In genomic region chr7:16476600-16476989, GRCm38 (mm10) we compare ENCODE assay signal across 8 mouse cellular contexts. TPM values are rescaled to one million over a fixed set of nuclear protein-coding genes. Genes with fewer than 3 reads are reported as not detected.
DNase-seq lines count a peak whose midpoint lies in the region; ATAC-seq and TF ChIP-seq lines count a peak whose summit lies in the region.

No protein-coding gene starts in this region.

- H3K27ac ChIP-seq in heart, embryonic 14.5 days (replicated peaks in 1 of 2; ENCODE audit: control insufficient read depth in 1 of 2, insufficient read depth in 1 of 2, low read depth in 2 of 2, low read length in 2 of 2), result no peak overlapping the region
- no peak overlapping the region for H3K27ac ChIP-seq in heart, adult 2 months
- H3K27ac ChIP-seq in hindbrain, embryonic 14.5 days, result no peak overlapping the region
- no peak overlapping the region for H3K27ac ChIP-seq in midbrain, embryonic 11.5 days (ENCODE audit: low read depth, low read length)

- WGBS in heart, embryonic 14.5 days, result 3% methylated on average over 34 of the region's 34 CpGs
- WGBS in heart, adult 2 months, result 2% methylated on average over 34 of the region's 34 CpGs
- 2% methylated on average over 33 of the region's 34 CpGs for WGBS in hindbrain, embryonic 14.5 days
- WGBS in midbrain, embryonic 11.5 days, result 1% methylated on average over 33 of the region's 34 CpGs

- intact Hi-C loops in heart, adult 2 months (cut with DNase I), result no loop called here

- no peaks in the 10 kb centered on the region for H3K36me3 ChIP-seq in heart, embryonic 14.5 days (ENCODE audit: control insufficient read depth, insufficient read depth, low read length)
- H3K36me3 ChIP-seq in heart, adult 2 months (ENCODE audit: control insufficient read depth, insufficient read depth, low read length), result no peaks in the 10 kb centered on the region
- H3K36me3 ChIP-seq in hindbrain, embryonic 14.5 days (replicated peaks; ENCODE audit: control insufficient read depth, insufficient read depth), result no peaks in the 10 kb centered on the region
- H3K36me3 ChIP-seq in midbrain, embryonic 11.5 days (ENCODE audit: control insufficient read depth, insufficient read depth, low read length), result no peaks in the 10 kb centered on the region

- peaks cover 5 to 15% of the 10 kb centered on the region in 2 experiments; a peak in 3 of 4 replicates for H3K4me1 ChIP-seq in heart, embryonic 14.5 days (ENCODE audit: control insufficient read depth in 2 of 2, insufficient read depth in 2 of 2, low read length in 2 of 2)
- H3K4me1 ChIP-seq in heart, adult 2 months (ENCODE audit: control insufficient read depth, insufficient read depth, low read length), result no peaks in the 10 kb centered on the region
- peaks cover 15% of the 10 kb centered on the region for H3K4me1 ChIP-seq in hindbrain, embryonic 14.5 days (replicated peaks; ENCODE audit: control insufficient read depth, insufficient read depth, low read length)
- H3K4me1 ChIP-seq in midbrain, embryonic 11.5 days (ENCODE audit: control insufficient read depth, insufficient read depth, low read length), result peaks cover 9% of the 10 kb centered on the region

- no peak overlapping the region for H3K9ac ChIP-seq in heart, embryonic 14.5 days (ENCODE audit: low read length)
- H3K9ac ChIP-seq in heart, adult 2 months (ENCODE audit: low read depth, low read length), result no peak overlapping the region
- H3K9ac ChIP-seq in hindbrain, embryonic 14.5 days, result peak overlapping the region; percentile 44; the same call in 1 of the 2 replicates
- no peak overlapping the region for H3K9ac ChIP-seq in midbrain, embryonic 11.5 days (ENCODE audit: low read length)

- no peak for TF ChIP-seq EP300 in heart, adult 2 months (IDR thresholded peaks at IDR 0.05; ENCODE audit: insufficient read depth, low read depth, low read length)

- DNase-seq in heart, adult 2 months, result no peak
- DNase-seq in adrenal gland, postnatal 36 days, result peak; percentile 30 to 38
- DNase-seq in hindbrain, embryonic 14.5 days (ENCODE audit: low spot score), result no peak
- DNase-seq in midbrain, embryonic 11.5 days (ENCODE audit: low spot score, missing footprints), result peak; percentile 89
- DNase-seq in layer of hippocampus, postnatal 25 days (ENCODE audit: extremely low spot score in 1 of 2, low spot score in 1 of 2), result no peak

- peak overlapping the region; percentile 64 for H3K4me2 ChIP-seq in heart, embryonic 14.5 days (ENCODE audit: low read length)
- H3K4me2 ChIP-seq in hindbrain, embryonic 14.5 days (replicated peaks), result peak overlapping the region; percentile 52
- peak overlapping the region; percentile 47 for H3K4me2 ChIP-seq in midbrain, embryonic 11.5 days

- TF ChIP-seq POLR2A in heart, adult 2 months (IDR thresholded peaks at IDR 0.05; ENCODE audit: insufficient read depth, low read depth, low read length), result no peak

- no peaks in the 10 kb centered on the region for H3K79me2 ChIP-seq in heart, adult 2 months (replicated peaks; ENCODE audit: control insufficient read depth, insufficient read depth, low read length)

- peak overlapping the region; percentile 32 to 36; a peak in 3 of 4 replicates for H3K4me3 ChIP-seq in heart, embryonic 14.5 days (ENCODE audit: control insufficient read depth in 1 of 2, insufficient read depth in 1 of 2, low read depth in 1 of 2, low read length in 2 of 2)
- H3K4me3 ChIP-seq in heart, adult 2 months, result no peak overlapping the region
- H3K4me3 ChIP-seq in hindbrain, embryonic 14.5 days (replicated peaks; ENCODE audit: low read length), result peak overlapping the region; percentile 31
- H3K4me3 ChIP-seq in midbrain, embryonic 11.5 days (ENCODE audit: low read depth, low read length), result peak overlapping the region; percentile 25

- 0 out of 2 replicates have a peak, but pooled peaks have one; percentile 8 for ATAC-seq in heart, embryonic 14.5 days (ENCODE audit: insufficient number of reproducible peaks, insufficient read depth, low FRiP score, low read depth)
- peak; percentile 24; the same call in 1 of the 2 replicates for ATAC-seq in hindbrain, embryonic 14.5 days (ENCODE audit: low FRiP score)
- 0 out of 2 replicates have a peak, but pooled peaks have one; percentile 42 for ATAC-seq in midbrain, embryonic 11.5 days (ENCODE audit: low FRiP score)
- no peak for ATAC-seq in CD4-positive, CD25-positive, alpha-beta regulatory T cell, adult 4 months
- ATAC-seq in frontal cortex, adult (ENCODE audit: low TSS enrichment), result no peak

- H3K27me3 ChIP-seq in heart, embryonic 14.5 days (ENCODE audit: control insufficient read depth, insufficient read depth, low read length), result peaks cover 60% of the 10 kb centered on the region
- H3K27me3 ChIP-seq in heart, adult 2 months (ENCODE audit: control insufficient read depth, insufficient read depth, low read length), result peaks cover 15% of the 10 kb centered on the region
- peaks cover 59% of the 10 kb centered on the region for H3K27me3 ChIP-seq in hindbrain, embryonic 14.5 days (ENCODE audit: control insufficient read depth, insufficient read depth, low read length)
- H3K27me3 ChIP-seq in midbrain, embryonic 11.5 days (ENCODE audit: control insufficient read depth, insufficient read depth, low read length), result peaks cover 59% of the 10 kb centered on the region

- H3K9me3 ChIP-seq in heart, embryonic 14.5 days (ENCODE audit: control insufficient read depth, low read length), result no peaks in the 10 kb centered on the region
- H3K9me3 ChIP-seq in hindbrain, embryonic 14.5 days (ENCODE audit: control insufficient read depth, low read length), result no peaks in the 10 kb centered on the region
- H3K9me3 ChIP-seq in midbrain, embryonic 11.5 days (ENCODE audit: control insufficient read depth, low read length), result no peaks in the 10 kb centered on the region

- TF ChIP-seq CTCF in heart, adult 2 months (IDR thresholded peaks at IDR 0.05), result no peak

RNA-seq across cellular contexts. Expression of gene Npas1, which starts 0.9 kb away (rescaled TPM):
- polyA plus RNA-seq in heart, embryonic 14.5 days (2014; fragmentation: Nextera tagmentation; extraction: Ambion mirVana), result 0.20 TPM in 1 of 2 replicates, not detected in the other
- not detected for total RNA-seq in heart, adult 2 months (2021)
- not detected in 2 replicates for polyA plus RNA-seq in heart, adult 2 months (2012; rRNA removed)
- total RNA-seq in adrenal gland, postnatal 36 days (2021), result not detected
- polyA plus RNA-seq in hindbrain, embryonic 14.5 days (2014; fragmentation: Nextera tagmentation; extraction: Ambion mirVana), result 2.2 and 4.4 TPM in 2 replicates
- polyA plus RNA-seq in midbrain, embryonic 11.5 days (2014; fragmentation: Nextera tagmentation; extraction: Ambion mirVana), result 0.30 TPM in 2 replicates
- polyA plus RNA-seq in CD4-positive, CD25-positive, alpha-beta regulatory T cell, adult 4 months (2017; shearing (Covaris generic)), result not detected
- 10 to 100 TPM; 18.8 to 19.8 TPM for total RNA-seq in layer of hippocampus, postnatal 25 days (2021)

RNA-seq across cellular contexts. Expression of gene Tmem160, which starts 24.0 kb away (rescaled TPM):
- polyA plus RNA-seq in heart, embryonic 14.5 days (2014; fragmentation: Nextera tagmentation; extraction: Ambion mirVana), result 87.5 and 96.7 TPM in 2 replicates
- 10 to 100 TPM; 82.9 to 88.2 TPM for total RNA-seq in heart, adult 2 months (2021)
- 109 and 140 TPM in 2 replicates for polyA plus RNA-seq in heart, adult 2 months (2012; rRNA removed)
- total RNA-seq in adrenal gland, postnatal 36 days (2021), result 10 to 100 TPM; 69.1 to 82.7 TPM
- 64.3 and 75.4 TPM in 2 replicates for polyA plus RNA-seq in hindbrain, embryonic 14.5 days (2014; fragmentation: Nextera tagmentation; extraction: Ambion mirVana)
- polyA plus RNA-seq in midbrain, embryonic 11.5 days (2014; fragmentation: Nextera tagmentation; extraction: Ambion mirVana), result 40.0 and 49.2 TPM in 2 replicates
- polyA plus RNA-seq in CD4-positive, CD25-positive, alpha-beta regulatory T cell, adult 4 months (2017; shearing (Covaris generic)), result 1 to 10 TPM; 2.5 to 4.9 TPM
- 10 to 100 TPM; 62.5 to 81.2 TPM for total RNA-seq in layer of hippocampus, postnatal 25 days (2021)

Comparison
In these comparisons a context has a peak if more than half of its experiments do, and no peak if none do; other contexts are left out.
1. ATAC-seq: peak in heart, embryonic 14.5 days (single experiment), hindbrain, embryonic 14.5 days (single experiment) and midbrain, embryonic 11.5 days (single experiment); none in CD4-positive, CD25-positive, alpha-beta regulatory T cell, adult 4 months (single experiment) and frontal cortex, adult (single experiment).
2. DNase-seq: peak in adrenal gland, postnatal 36 days (2 of 2) and midbrain, embryonic 11.5 days (single experiment); none in heart, adult 2 months (0 of 2), hindbrain, embryonic 14.5 days (single experiment) and layer of hippocampus, postnatal 25 days (0 of 2).
3. Peak in every context shown above with its lines, with median percentiles within 50 percentile points of each other: H3K4me2 ChIP-seq.